Mouse (Mus musculus): Measurements from ENCODE around the gene Tmem86a.
"Not testable (repeated sequence)": the region's sequence is repeated elsewhere in the genome, so short reads cannot be mapped to it uniquely, and the experiment has no call there.

Tmem86a gene

GRCm38 (mm10) chr7:47050366-47050765, at the start of gene Tmem86a:
Gene Tmem86a (plus strand): TSS chr7:47050601.
- DNase-seq (ENCODE audit: low spot score in 2 of 2), result peak; percentile 97 to 98

GRCm38 (mm10) chr7:47000644-47000983, 49.8 kb upstream of the Tmem86a start:
- DNase-seq (ENCODE audit: low spot score in 2 of 2), result peak in 1 of 2 experiments; percentile 32

DNA sequence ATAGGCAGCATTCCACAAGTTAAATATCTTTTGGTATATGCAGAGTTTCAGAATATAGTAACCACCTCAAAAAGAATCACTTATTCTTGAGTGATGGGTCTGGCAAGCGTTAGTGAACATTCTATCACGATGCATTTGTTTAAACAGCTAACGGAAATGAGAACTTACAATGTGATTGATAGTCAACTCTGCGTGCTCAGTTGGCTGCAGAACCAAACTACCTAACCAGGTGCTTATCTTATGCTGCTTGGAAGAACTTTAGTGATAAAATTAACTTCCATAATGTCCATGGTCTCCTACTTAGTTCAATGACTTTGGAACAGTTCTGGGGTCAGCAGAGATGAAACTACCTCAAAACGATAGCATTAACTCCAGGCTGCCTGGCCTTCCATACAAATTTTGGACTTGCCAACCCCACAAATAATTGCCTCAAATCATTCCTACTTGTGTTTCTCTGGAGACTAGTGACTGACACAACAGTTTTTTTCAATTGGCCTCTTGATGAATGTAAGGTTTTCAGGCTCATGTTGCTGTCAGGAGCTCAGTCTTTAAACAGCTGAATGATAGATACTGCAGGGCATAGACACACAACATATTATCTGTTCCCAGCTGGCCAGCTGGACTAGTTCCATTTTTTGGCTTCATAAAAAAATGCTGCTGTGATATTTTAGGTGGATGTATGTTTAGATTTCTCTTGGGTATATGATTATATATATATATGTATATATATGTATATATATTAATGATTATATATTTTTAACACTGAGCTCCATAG, 49.1 kb upstream of the Tmem86a start:
- peak in 1 of 2 experiments; percentile 9 for DNase-seq (ENCODE audit: low spot score in 2 of 2)

GRCm38 (mm10) chr7:47001900-47002275, 48.5 kb upstream of the Tmem86a start:
- no peak for DNase-seq (ENCODE audit: low spot score in 2 of 2)

- no peak for DNase-seq (ENCODE audit: low spot score in 2 of 2)
Observed at GRCm38 (mm10) chr7:47003411-47004115, 46.8 kb upstream of the Tmem86a start.

DNA sequence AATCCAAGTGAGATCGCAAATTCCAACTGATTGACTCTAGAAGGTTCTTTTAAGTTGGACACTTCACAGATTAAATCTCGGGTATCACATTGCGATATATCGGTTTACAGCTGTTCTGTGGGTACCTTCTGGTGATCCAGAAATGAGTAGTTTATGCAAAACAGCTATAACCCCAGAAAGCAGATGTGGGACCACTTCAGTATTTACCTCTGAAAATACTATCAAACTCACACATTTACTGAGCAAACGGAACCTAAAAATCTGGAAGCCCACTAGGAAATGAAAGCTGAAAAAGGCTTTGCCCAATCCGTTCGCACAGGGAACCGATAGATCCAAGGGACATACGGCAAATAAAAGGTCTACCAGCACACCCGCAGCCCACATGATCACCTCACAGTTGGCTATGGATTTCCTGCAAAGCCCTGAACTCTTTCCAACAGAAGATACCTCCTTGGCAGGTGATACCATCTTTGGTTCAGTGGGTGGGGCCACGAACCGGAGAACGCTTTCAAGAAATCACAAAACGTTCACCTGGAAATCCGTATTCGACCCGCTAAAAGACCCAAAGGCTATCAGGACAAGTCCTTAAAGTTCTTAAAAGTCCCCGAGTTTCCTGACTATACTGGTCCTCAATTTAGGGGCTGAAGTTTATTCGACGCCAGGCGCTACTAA, 43.2 kb upstream of the Tmem86a start:
- DNase-seq (ENCODE audit: low spot score in 2 of 2), result peak in 1 of 2 experiments; percentile 19

DNA sequence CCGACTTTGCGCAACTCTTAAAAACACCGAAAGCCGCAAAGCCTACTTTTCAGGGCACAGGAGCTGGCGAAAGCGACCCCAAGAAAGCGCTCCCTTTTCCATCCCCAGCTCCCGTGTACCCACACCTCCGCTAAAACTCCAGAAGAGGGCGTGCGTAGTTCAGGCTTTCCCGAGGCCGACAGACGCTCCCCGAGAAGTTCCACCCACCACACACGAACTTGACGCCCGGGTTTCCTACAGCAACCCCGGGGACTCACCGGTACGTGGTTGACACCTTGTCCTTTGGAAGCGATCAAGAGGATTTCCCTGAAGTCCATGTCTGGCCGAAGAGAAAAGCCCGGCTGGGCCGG, 42.6 kb upstream of the Tmem86a start:
- DNase-seq (ENCODE audit: low spot score in 2 of 2), result no peak

DNA sequence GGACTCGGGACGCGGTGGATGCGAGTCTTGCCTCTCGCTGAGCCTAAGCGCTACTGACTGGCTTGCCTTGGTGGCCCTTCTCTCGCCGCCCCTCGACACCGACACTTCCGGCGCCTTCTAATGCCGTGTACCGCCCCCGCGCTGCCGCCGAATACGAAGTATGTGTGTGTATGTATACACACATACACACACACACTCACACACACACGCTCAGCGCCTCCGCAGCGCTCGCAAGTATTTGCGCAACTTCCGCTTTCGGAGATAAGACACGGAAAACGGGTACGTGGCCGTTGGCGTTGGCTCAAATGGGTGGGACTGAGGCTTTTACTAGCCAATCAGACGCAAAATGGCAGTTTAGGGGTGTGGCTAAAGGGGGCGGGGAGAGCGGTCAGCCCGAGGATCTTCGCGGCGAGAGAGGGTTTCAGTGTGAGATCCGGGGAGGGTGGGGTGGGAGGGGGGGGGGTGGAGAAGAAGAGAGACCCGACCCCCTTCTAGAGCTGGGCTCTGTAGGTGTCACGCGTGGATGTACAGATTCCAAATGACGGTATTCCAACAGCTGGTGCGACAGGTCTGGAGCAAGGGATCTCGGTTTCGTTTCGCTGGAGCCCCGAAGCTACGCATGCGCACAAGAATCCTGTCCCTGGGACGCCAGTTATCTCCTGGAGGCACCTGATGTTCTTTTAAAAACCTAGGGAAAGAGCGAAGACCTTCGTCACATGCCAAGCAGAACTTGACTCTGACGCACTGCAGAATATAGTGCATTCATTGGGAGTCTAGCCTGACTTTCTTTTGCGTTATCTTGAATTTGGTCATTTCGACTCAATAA, 42.0 kb upstream of the Tmem86a start, which contains the start of gene Spty2d1:
Gene Spty2d1, minus strand, starts transcription at position 244 of the 826 bp plus-strand sequence.
- peak; percentile 99 to 100 for DNase-seq (ENCODE audit: low spot score in 2 of 2)

GRCm38 (mm10) chr7:47013131-47013767, 37.2 kb upstream of the Tmem86a start:
- peak in 1 of 2 experiments; percentile 12 for DNase-seq (ENCODE audit: low spot score in 2 of 2)

DNA sequence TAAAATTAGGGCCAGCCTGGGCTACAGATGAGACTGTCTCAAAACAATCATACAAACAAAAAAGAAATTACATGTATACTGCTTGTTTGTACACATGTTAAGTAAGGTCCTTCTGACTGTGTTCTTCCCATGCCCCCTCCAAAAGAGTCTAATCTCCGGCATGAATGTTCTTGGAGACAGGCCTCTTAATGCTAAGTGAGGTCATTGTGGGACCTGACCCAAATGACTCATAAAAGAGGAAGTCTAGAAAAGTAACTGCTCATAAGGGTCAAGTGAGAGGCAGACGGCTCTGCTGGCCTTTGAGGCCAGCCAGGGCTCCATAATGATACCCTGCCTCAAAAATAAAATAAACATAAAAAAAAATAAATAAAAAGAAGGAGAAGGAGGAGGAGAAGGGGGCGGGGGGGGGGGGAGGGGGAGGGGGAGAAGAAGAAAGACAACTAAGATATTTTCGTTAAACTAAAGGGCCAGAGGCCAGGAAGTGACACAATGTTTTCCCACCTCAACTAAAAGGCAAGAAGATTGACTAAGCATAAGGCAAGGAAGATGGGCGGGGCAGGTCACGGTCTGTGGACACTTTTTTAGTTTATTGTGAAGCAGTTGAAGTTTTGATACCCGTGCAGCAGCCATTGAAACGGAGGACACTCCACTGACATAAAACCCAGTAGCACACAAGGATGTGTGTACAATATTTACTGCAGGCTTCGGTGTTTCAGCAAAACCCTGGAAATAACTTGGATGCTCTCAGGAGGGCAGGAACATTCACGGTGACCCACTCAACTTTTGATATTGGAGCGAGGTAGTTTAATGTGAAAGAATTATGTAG, 35.6 kb upstream of the Tmem86a start:
- peak in 1 of 2 experiments; percentile 16 for DNase-seq (ENCODE audit: low spot score in 2 of 2)

DNA sequence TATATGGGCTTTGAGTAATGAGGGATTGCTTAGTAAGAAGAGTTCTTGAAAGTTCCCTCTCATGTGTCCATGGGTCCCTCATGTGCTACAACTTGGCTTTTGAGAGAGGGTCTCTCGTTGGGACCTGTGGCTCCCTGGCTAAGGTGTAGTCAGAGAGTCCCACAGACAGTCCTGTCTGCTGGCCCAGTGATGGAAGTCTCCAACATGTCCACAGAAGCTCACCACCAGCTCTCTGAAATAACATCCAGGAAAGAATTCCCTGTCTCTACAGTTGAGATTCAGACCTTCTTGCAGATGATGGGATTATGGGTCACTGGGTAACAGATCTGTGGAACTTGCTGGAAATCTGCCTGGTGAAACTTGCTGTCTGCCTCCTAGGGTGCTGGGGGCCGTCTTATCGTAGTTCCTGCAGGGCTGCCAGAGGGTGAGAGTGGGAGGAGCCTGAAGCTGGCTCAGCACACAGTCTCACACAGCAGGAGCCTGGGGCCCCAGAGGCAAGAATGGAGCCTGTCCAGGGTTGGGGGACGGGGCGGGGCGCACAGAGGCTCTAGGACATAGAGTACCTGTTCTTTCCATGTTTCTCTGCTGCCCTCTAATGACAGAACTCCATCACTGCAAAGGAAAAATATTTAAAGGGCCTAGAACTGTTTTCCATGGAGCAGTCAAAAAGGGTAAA, 34.9 kb upstream of the Tmem86a start:
- DNase-seq (ENCODE audit: low spot score in 2 of 2), result peak; percentile 83 to 85

GRCm38 (mm10) chr7:47016602-47017001, 33.8 kb upstream of the Tmem86a start:
- peak in 1 of 2 experiments; percentile 2 for DNase-seq (ENCODE audit: low spot score in 2 of 2)

DNA sequence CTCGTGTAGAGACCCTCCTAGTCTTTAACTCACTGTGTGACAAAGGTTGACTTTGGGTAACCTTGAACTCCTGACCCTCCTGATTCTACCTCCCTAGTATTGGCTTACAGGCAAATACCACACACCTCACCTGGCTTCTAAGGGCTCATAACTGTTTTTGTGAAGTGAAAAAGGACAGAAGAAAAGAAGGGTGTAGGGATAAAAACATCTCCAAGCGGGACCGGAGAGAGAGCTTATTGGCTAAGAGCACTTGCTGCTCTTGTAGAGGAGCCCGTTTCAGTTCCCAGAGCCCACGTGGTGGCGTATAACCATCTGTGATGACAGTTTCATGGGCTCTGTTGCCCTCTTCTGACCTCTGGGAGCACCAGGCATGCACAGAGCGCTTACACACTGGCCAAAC, 33.3 kb upstream of the Tmem86a start:
- peak in 1 of 2 experiments; percentile 12 for DNase-seq (ENCODE audit: low spot score in 2 of 2)

- DNase-seq (ENCODE audit: low spot score in 2 of 2), result peak; percentile 69 to 83
Observed at GRCm38 (mm10) chr7:47019641-47020040, 30.8 kb upstream of the Tmem86a start.

DNA sequence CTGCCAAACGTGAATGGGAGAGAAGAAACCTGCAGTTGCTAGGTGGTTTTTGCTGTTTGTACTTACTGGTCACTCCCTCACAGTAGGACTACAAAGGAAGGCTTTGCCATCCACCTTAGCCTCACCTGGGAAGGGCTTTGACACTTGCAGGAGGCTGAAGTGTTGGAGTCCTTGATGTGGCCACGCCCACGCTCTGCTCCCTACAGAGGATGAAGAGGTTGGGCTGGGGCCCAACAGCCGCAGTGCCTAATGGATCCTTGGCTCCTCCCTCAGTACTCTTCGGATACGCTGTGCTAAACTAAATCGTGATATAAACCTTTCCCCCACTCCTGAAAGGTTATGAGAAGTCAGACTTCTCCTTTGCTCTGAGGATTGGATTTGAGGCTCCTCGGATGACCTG, 29.4 kb upstream of the Tmem86a start:
- no peak for DNase-seq (ENCODE audit: low spot score in 2 of 2)

GRCm38 (mm10) chr7:47022482-47022881, 27.9 kb upstream of the Tmem86a start:
- no peak for DNase-seq (ENCODE audit: low spot score in 2 of 2)

DNA sequence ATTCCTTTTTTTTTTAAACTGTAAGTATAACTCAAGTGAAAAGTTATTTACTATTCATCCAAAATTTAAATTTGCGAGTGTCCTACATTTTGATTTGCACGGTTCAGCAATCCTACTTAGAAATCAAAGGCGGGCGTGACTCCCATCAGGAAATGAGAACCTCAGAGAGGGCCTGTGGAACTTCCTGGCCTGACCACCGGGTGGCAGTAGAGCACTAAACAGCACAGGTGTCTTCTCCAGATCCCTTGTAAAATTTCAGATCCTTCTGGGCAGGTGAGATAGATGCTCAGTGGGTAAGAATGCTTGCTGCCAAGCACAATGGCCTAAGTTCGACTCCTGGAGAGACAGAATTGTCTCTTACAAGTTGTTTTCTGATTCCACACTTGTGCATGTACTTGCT, 26.9 kb upstream of the Tmem86a start:
- peak; percentile 81 to 91 for DNase-seq (ENCODE audit: low spot score in 2 of 2)

DNA sequence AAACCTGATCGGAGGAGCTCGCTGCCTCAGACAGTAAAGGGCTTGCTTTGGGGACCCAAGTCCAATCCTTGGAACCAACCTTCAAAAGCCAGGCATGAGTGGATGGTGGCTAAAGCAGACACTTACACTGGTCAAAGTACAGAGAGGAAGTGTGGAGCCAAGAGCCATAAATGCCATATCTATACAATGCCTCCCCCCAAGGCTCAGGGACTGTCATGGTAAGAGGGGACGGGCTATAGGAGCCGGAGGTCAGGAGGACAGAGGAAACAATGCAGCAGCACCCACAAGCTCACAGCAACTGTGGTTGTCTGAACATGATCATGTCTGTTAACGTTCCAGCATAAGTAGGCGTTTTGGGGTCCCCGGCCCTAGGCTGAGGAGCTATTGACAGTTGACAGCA, 25.9 kb upstream of the Tmem86a start:
- DNase-seq (ENCODE audit: low spot score in 2 of 2), result no peak

DNA sequence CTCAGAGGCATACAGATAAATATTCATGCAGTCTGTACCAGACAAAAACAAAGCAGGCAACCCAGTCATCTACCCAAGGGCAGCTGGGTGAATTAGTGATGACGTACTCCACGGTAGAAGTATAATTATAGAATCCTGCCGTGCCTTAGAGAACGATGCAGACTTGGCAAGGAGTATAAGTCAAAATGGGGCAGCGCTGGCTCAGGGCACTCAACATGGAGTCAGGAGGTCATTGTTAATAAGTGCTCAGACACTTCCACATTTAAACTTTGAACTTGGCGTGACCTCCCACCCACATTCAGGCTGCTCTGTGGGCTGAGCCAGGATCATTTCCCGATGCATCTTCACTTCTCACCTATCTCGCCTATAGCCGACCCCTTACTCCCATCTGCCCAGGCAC, 25.0 kb upstream of the Tmem86a start:
- DNase-seq (ENCODE audit: low spot score in 2 of 2), result no peak

DNA sequence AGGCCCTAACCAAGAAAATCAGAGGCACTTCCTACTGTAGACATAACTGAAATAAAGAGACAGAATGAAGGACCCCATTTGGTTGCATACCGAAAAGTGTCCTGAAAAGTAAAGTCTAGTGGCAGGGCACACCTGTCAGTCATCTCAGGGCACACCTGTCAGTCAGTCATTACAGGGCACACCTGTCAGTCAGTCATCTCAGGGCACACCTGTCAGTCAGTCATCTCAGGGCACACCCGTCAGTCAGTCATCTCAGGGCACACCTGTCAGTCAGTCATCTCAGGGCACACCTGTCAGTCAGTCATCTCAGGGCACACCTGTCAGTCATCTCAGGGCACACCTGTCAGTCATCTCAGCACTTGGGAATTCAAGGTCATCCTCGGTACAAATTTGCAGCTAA, 23.5 kb upstream of the Tmem86a start:
- DNase-seq (ENCODE audit: low spot score in 2 of 2), result not testable (repeated sequence)

Data from right cerebral cortex, postnatal 10 days (tissue).